ENCODE assay signal across 8 mouse cellular contexts in the genomic region with DNA sequence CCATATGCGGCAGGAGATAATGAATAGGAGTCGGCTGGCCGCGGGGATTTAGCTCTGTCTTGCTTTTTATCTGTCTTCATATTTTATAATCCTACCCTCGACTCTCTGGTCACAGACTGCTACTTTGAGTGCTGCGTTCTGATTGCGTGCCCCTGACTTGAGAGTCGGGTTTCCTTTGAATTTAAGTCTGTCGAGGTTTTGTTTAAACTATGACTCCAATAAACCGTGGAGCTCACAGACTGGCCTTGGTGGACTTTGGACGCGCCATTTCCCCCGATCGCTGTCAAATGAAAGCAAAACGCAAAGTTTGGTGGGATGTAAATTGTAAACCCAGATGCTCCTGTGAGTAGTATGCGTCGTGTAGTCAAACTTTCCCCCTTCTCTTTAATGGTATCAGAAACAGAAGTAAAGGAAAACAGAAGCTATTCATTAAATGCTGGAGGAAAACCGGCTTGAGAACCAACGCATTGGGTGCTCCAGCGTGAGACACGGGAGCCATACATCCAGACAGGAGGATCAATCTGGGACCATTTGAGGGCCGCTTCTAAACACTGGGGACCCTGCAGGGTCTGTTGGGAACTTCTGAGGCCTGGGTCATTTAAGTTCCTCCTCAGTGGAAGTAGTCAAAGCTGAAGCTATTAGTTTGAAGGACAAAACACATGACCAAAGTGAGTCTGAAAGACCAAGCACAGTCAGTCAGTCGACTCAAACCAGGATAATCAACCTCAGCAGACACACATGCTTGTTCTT. TPM values are rescaled to one million over a fixed set of nuclear protein-coding genes. Genes with fewer than 3 reads are reported as not detected.
DNase-seq lines count a peak whose midpoint lies in the region; ATAC-seq and TF ChIP-seq lines count a peak whose summit lies in the region.

No protein-coding gene starts in this region.

- H3K4me1 ChIP-seq in heart, embryonic 16.5 days (ENCODE audit: control insufficient read depth, insufficient read depth, low read length): peaks cover 23% of the 10 kb centered on the region
- peaks cover 3% of the 10 kb centered on the region; the same call in 1 of the 2 replicates for H3K4me1 ChIP-seq in hindbrain, postnatal 0 days (ENCODE audit: insufficient read depth, low read length)
- H3K4me1 ChIP-seq in midbrain, embryonic 14.5 days (ENCODE audit: control insufficient read depth, insufficient read depth, low read length): peaks cover 7% of the 10 kb centered on the region

- peak; percentile 15; the same call in 1 of the 2 replicates for ATAC-seq in heart, embryonic 16.5 days (replicated peaks; ENCODE audit: extremely low read depth, insufficient read depth, low FRiP score)
- ATAC-seq in hindbrain, postnatal 0 days: no peak; the same call in 1 of the 2 replicates
- ATAC-seq in midbrain, embryonic 14.5 days (ENCODE audit: low FRiP score, low TSS enrichment): no peak

- no peaks in the 10 kb centered on the region for H3K9me3 ChIP-seq in heart, embryonic 16.5 days (replicated peaks; ENCODE audit: control insufficient read depth, low read length)
- no peaks in the 10 kb centered on the region for H3K9me3 ChIP-seq in hindbrain, postnatal 0 days (ENCODE audit: low read length)
- H3K9me3 ChIP-seq in midbrain, embryonic 14.5 days (ENCODE audit: control insufficient read depth, low read length): no peaks in the 10 kb centered on the region

- TF ChIP-seq POLR2A in brain, embryonic 14.5 days (IDR thresholded peaks at IDR 0.05; ENCODE audit: borderline replicate concordance, extremely low read depth, insufficient read depth, insufficient read length, poor library complexity, severe bottlenecking): no peak

- H3K4me2 ChIP-seq in heart, embryonic 16.5 days (ENCODE audit: low read depth, low read length): peak overlapping the region; percentile 92
- H3K4me2 ChIP-seq in hindbrain, postnatal 0 days (ENCODE audit: low read depth, low read length): peak overlapping the region; percentile 96
- H3K4me2 ChIP-seq in midbrain, embryonic 14.5 days (ENCODE audit: low read length): peak overlapping the region; percentile 91

- H3K9ac ChIP-seq in heart, embryonic 16.5 days (ENCODE audit: low read length): peak overlapping the region; percentile 76
- H3K9ac ChIP-seq in hindbrain, postnatal 0 days (replicated peaks; ENCODE audit: low read length): peak overlapping the region; percentile 79
- peak overlapping the region; percentile 96 for H3K9ac ChIP-seq in midbrain, embryonic 14.5 days (replicated peaks; ENCODE audit: low read length)

- no peak for DNase-seq in heart, postnatal 10 days
- DNase-seq in brain, embryonic 14.5 days (ENCODE audit: low read depth): peak; percentile 52
- DNase-seq in hindbrain, postnatal 0 days (ENCODE audit: low spot score): peak; percentile 25
- DNase-seq in midbrain, embryonic 14.5 days: peak; percentile 56
- DNase-seq in thymus, postnatal 14 days: no peak
- no peak for DNase-seq in gastrocnemius, postnatal 36 days
- no peak for DNase-seq in gastrocnemius, postnatal 25 days

- intact Hi-C loops in heart, postnatal 10 days (cut with DNase I): loop anchor here (5.0 to 10.0 kb wide), 2 partner anchors 154 to 264 kb away; no protein-coding TSS in a partner anchor
- intact Hi-C loops in gastrocnemius, postnatal 36 days (cut with DNase I): no loop called here

- H3K4me3 ChIP-seq in heart, embryonic 16.5 days (ENCODE audit: low read length): peak overlapping the region; percentile 78
- peak overlapping the region; percentile 91 for H3K4me3 ChIP-seq in hindbrain, postnatal 0 days (ENCODE audit: low read length)
- H3K4me3 ChIP-seq in midbrain, embryonic 14.5 days (replicated peaks; ENCODE audit: low read depth, low read length): peak overlapping the region; percentile 90

- WGBS in heart, embryonic 16.5 days: 2% methylated on average over 23 of the region's 23 CpGs
- 1% methylated on average over 23 of the region's 23 CpGs for WGBS in hindbrain, postnatal 0 days
- WGBS in midbrain, embryonic 14.5 days: 1% methylated on average over 23 of the region's 23 CpGs

- H3K27ac ChIP-seq in heart, embryonic 16.5 days (ENCODE audit: low read length): peak overlapping the region; percentile 90
- peak overlapping the region; percentile 90 for H3K27ac ChIP-seq in hindbrain, postnatal 0 days
- peak overlapping the region; percentile 99 for H3K27ac ChIP-seq in midbrain, embryonic 14.5 days (replicated peaks; ENCODE audit: low read depth, low read length)

- H3K36me3 ChIP-seq in heart, embryonic 16.5 days (ENCODE audit: control insufficient read depth, insufficient read depth): no peaks in the 10 kb centered on the region
- H3K36me3 ChIP-seq in hindbrain, postnatal 0 days (ENCODE audit: insufficient read depth, low read length): no peaks in the 10 kb centered on the region
- H3K36me3 ChIP-seq in midbrain, embryonic 14.5 days (ENCODE audit: control insufficient read depth, insufficient read depth, low read length): peaks cover 4% of the 10 kb centered on the region; the same call in 1 of the 2 replicates

- peak; percentile 1; the same call in 1 of the 2 replicates for TF ChIP-seq CTCF in brain, embryonic 14.5 days (IDR thresholded peaks at IDR 0.05; ENCODE audit: borderline replicate concordance, extremely low read depth, insufficient read depth, insufficient read length)
- no peak for TF ChIP-seq CTCF in hindbrain, postnatal 0 days (IDR thresholded peaks at IDR 0.05; ENCODE audit: low read depth)

- H3K27me3 ChIP-seq in heart, embryonic 16.5 days (ENCODE audit: control insufficient read depth, insufficient read depth, low read length): no peaks in the 10 kb centered on the region
- no peaks in the 10 kb centered on the region for H3K27me3 ChIP-seq in hindbrain, postnatal 0 days (ENCODE audit: insufficient read depth, low read length)
- H3K27me3 ChIP-seq in midbrain, embryonic 14.5 days (ENCODE audit: control insufficient read depth, insufficient read depth, low read length): no peaks in the 10 kb centered on the region

RNA-seq across cellular contexts. Expression of a gene that starts 0.7 kb away (rescaled TPM):
- 13.0 and 15.6 TPM in 2 replicates for polyA plus RNA-seq in heart, embryonic 16.5 days (2015; fragmentation: Nextera tagmentation; extraction: Ambion mirVana)
- total RNA-seq in heart, postnatal 10 days (2021): 10 to 100 TPM; 17.0 to 26.1 TPM
- polyA plus RNA-seq in brain, embryonic 14.5 days (2012; rRNA removed): 52.8 and 55.7 TPM in 2 replicates
- total RNA-seq in hindbrain, postnatal 0 days (2014; rRNA removed): 59.9 and 65.8 TPM in 2 replicates
- polyA plus RNA-seq in hindbrain, postnatal 0 days (2015; fragmentation: Nextera tagmentation; extraction: Ambion mirVana): 7.1 and 8.1 TPM in 2 replicates
- polyA plus RNA-seq in midbrain, embryonic 14.5 days (2014; fragmentation: Nextera tagmentation; extraction: Ambion mirVana): 38.6 and 44.3 TPM in 2 replicates
- 1 to 10 TPM; 3.1 to 3.3 TPM for total RNA-seq in gastrocnemius, postnatal 36 days (2021)
- total RNA-seq in gastrocnemius, postnatal 25 days (2021): 1 to 10 TPM; 4.8 to 5.0 TPM

Comparison
In these comparisons a context has a peak if more than half of its experiments do, and no peak if none do; other contexts are left out.
1. DNase-seq: peak in brain, embryonic 14.5 days (single experiment), hindbrain, postnatal 0 days (single experiment) and midbrain, embryonic 14.5 days (single experiment); none in heart, postnatal 10 days (0 of 2), thymus, postnatal 14 days (single experiment), gastrocnemius, postnatal 36 days (0 of 2) and gastrocnemius, postnatal 25 days (single experiment).
2. Peak in every context shown above with its lines, with median percentiles within 50 percentile points of each other: H3K27ac ChIP-seq, H3K4me2 ChIP-seq, H3K4me3 ChIP-seq and H3K9ac ChIP-seq.